In genomic region chr9:67699846-67700579, GRCm38 (mm10) we compare ENCODE assay signal across 8 mouse cellular contexts. TPM values are rescaled to one million over a fixed set of nuclear protein-coding genes. Genes with fewer than 3 reads are reported as not detected.
DNase-seq lines count a peak whose midpoint lies in the region; TF ChIP-seq lines count a peak whose summit lies in the region.

No protein-coding gene starts in this region.

- WGBS in olfactory bulb, adult 2 months = 18% methylated on average over 35 of the region's 35 CpGs

- DNase-seq in right cerebral cortex, postnatal 14 days = peak; percentile 32
- no peak for DNase-seq in right cerebral cortex, adult 2 months (ENCODE audit: low spot score in 2 of 2)
- peak; percentile 57 for DNase-seq in embryo, embryonic 9.5 days (ENCODE audit: extremely low spot score)
- DNase-seq in heart, adult 8-10 months (ENCODE audit: low spot score) = peak; percentile 13
- DNase-seq in kidney, adult 11 months = peak; percentile 4
- DNase-seq in lung, adult 18-20 months = peak; percentile 22 to 38
- DNase-seq in left cerebral cortex, adult 9 months (ENCODE audit: low spot score in 2 of 2) = no peak

- TF ChIP-seq POLR2A in olfactory bulb, adult 2 months (IDR thresholded peaks at IDR 0.05; ENCODE audit: insufficient read depth, low read depth, low read length) = no peak

- peak overlapping the region; percentile 43 for H3K4me3 ChIP-seq in olfactory bulb, adult 2 months (ENCODE audit: insufficient read depth, low read depth, low read length)

- no peak overlapping the region for H3K27ac ChIP-seq in olfactory bulb, adult 2 months (ENCODE audit: insufficient read depth, low read depth, low read length)

- peaks cover 4% of the 10 kb centered on the region; the same call in 1 of the 2 replicates for H3K4me1 ChIP-seq in olfactory bulb, adult 2 months (ENCODE audit: control insufficient read depth, insufficient read depth, low read length)

- TF ChIP-seq CTCF in olfactory bulb, adult 2 months (IDR thresholded peaks at IDR 0.05; ENCODE audit: insufficient read depth, low read depth, low read length) = no peak

RNA-seq across cellular contexts. Expression of gene C2cd4b, which starts 59.2 kb away (rescaled TPM):
- total RNA-seq in heart, adult 8-10 months (2022) = 1 to 10 TPM in 2 of 4 experiments, under 1 TPM in 2; 0.66 to 1.5 (median 1.1) TPM
- not detected in 2 replicates for polyA plus RNA-seq in olfactory bulb, adult 2 months (2012; ENCODE audit: insufficient read depth, insufficient read length, low replicate concordance, missing spikeins)

Comparison
In these comparisons a context has a peak if more than half of its experiments do, and no peak if none do; other contexts are left out.
1. DNase-seq: peak in right cerebral cortex, postnatal 14 days (single experiment), embryo, embryonic 9.5 days (single experiment), heart, adult 8-10 months (single experiment), kidney, adult 11 months (single experiment) and lung, adult 18-20 months (2 of 2); none in right cerebral cortex, adult 2 months (0 of 2) and left cerebral cortex, adult 9 months (0 of 2).